Mouse (Mus musculus) megakaryocyte progenitor cell, adult 5-6 weeks (primary cell): ENCODE measurements around the gene Pdzd7. TPM values are rescaled to one million over a fixed set of nuclear protein-coding genes. Genes with fewer than 3 reads are reported as not detected.

ENCODE experiments used
- ATAC-seq: replicated peaks from 2 replicates; pipeline ENCODE4 v1.8.0; 2016; ENCODE audit warnings: mild to moderate bottlenecking, moderate TSS enrichment, inconsistent platforms; ENCODE audit not compliant: poor library complexity
- total RNA-seq, 2 experiments: library from RNA; stranded (forward) in 1 of 2; stranded (reverse) in 1 of 2; fragments of 157-497, 149-512 nt in 1 of 2; fragments of 200-1000 nt in 1 of 2; gene quantifications; 2 replicates each; pipeline versions ENCODE4 v1.2.3 to v1.2.4; 2015 to 2017

Pdzd7 gene
- total RNA-seq, 2 experiments from 2014 or later = not detected

GRCm38 (mm10) chr19:44987004-44987403 lies 58.5 kb downstream of the Pdzd7 start:
- ATAC-seq = no peak

GRCm38 (mm10) chr19:44985159-44985988 lies 60.1 kb downstream of the Pdzd7 start:
- ATAC-seq = no peak

- no peak for ATAC-seq
These were observed 61.1 kb downstream of the Pdzd7 start for GRCm38 (mm10) chr19:44984420-44984819.

- no peak for ATAC-seq
These were observed 62.2 kb downstream of the Pdzd7 start for GRCm38 (mm10) chr19:44983366-44983765.

- ATAC-seq = no peak
These were observed 62.9 kb downstream of the Pdzd7 start for GRCm38 (mm10) chr19:44982477-44983115.

- no peak for ATAC-seq
These were observed 64.7 kb downstream of the Pdzd7 start for GRCm38 (mm10) chr19:44980787-44981186.

- ATAC-seq = no peak
These were observed 68.4 kb downstream of the Pdzd7 start for GRCm38 (mm10) chr19:44977148-44977547.

Other genes starting within 250 kb of the Pdzd7 start
- 28.4 and 34.7 TPM in 2 replicates for gene Slf2, start 114.6 kb downstream of the Pdzd7 start, total RNA-seq (2015)
- 35.4 and 42.4 TPM in 2 replicates for gene Slf2, start 114.6 kb downstream of the Pdzd7 start, total RNA-seq (2017)
- 0.15 and 0.30 TPM in 2 replicates for gene Sema4g, start 56.6 kb downstream of the Pdzd7 start, total RNA-seq (2015)
- 0.03 TPM in 1 of 2 replicates, not detected in the other for gene Sema4g, start 56.6 kb downstream of the Pdzd7 start, total RNA-seq (2017)
- 16.5 and 18.6 TPM in 2 replicates for gene Twnk, start 40.1 kb downstream of the Pdzd7 start, total RNA-seq (2015)
- gene Twnk, start 40.1 kb downstream of the Pdzd7 start, total RNA-seq (2017) = 18.4 and 22.4 TPM in 2 replicates
- 44.3 and 44.8 TPM in 2 replicates for gene Mrpl43, start 39.3 kb downstream of the Pdzd7 start, total RNA-seq (2015)
- 25.2 and 30.3 TPM in 2 replicates for gene Mrpl43, start 39.3 kb downstream of the Pdzd7 start, total RNA-seq (2017)
- 4.8 and 5.1 TPM in 2 replicates for gene Lzts2, start 31.3 kb downstream of the Pdzd7 start, total RNA-seq (2015)
- gene Lzts2, start 31.3 kb downstream of the Pdzd7 start, total RNA-seq (2017) = 7.7 and 8.6 TPM in 2 replicates
- gene Sfxn3, start 1.8 kb upstream of the Pdzd7 start, total RNA-seq (2015) = 17.5 and 23.8 TPM in 2 replicates
- 2.4 and 3.1 TPM in 2 replicates for gene Sfxn3, start 1.8 kb upstream of the Pdzd7 start, total RNA-seq (2017)
- 0.17 and 0.25 TPM in 2 replicates for gene Kazald1, start 29.5 kb upstream of the Pdzd7 start, total RNA-seq (2015)
- 0.83 and 0.84 TPM in 2 replicates for gene Kazald1, start 29.5 kb upstream of the Pdzd7 start, total RNA-seq (2017)
- gene Tlx1, start 105.0 kb upstream of the Pdzd7 start, total RNA-seq (2015) = not detected in 2 replicates
- not detected in 2 replicates for gene Tlx1, start 105.0 kb upstream of the Pdzd7 start, total RNA-seq (2017)
- gene Lbx1, start 190.1 kb upstream of the Pdzd7 start, total RNA-seq (2015) = not detected in 2 replicates
- gene Lbx1, start 190.1 kb upstream of the Pdzd7 start, total RNA-seq (2017) = not detected in 2 replicates